In the genomic region with DNA sequence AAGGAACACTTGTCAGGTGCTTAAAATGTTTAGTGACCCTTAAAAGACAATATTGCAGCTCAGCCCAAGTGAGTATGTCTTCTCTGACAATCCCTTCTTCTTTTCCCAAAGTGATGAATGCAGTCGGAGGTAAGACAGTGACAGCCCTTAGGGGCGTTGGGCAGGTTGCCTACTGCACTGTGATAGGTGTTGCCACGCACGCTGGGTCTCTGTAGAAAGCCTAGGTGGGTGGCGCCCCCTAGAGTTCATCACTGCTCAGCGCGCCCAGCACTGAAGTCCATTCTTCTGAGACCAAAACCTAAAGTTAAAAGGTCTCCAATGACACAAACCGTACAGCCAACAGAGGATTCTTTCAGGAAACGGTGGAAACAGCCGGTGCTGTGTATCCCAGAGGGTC, we compare ENCODE assay signal across 8 mouse cellular contexts. TPM values are rescaled to one million over a fixed set of nuclear protein-coding genes. Genes with fewer than 3 reads are reported as not detected.
DNase-seq lines count a peak whose midpoint lies in the region; ATAC-seq and TF ChIP-seq lines count a peak whose summit lies in the region.

No protein-coding gene starts in this region.

- WGBS in lung, adult 2 months = 13% methylated on average over 10 of the region's 10 CpGs

- no peaks in the 10 kb centered on the region for H3K4me1 ChIP-seq in lung, adult 2 months (ENCODE audit: control insufficient read depth, insufficient read depth, low read length)

- TF ChIP-seq POLR2A in lung, adult 2 months (IDR thresholded peaks at IDR 0.05; ENCODE audit: borderline replicate concordance, extremely low read depth, low read depth, low read length) = no peak

- H3K4me3 ChIP-seq in lung, adult 2 months (replicated peaks; ENCODE audit: extremely low read depth, low read depth, low read length) = no peak overlapping the region

- H3K36me3 ChIP-seq in splenic B cell, adult 2 months (ENCODE audit: control insufficient read depth, insufficient read depth, low read length, poor library complexity, severe bottlenecking) = no peaks in the 10 kb centered on the region

- H3K27me3 ChIP-seq in splenic B cell, adult 2 months (ENCODE audit: control insufficient read depth, insufficient read depth, low read length, poor library complexity, severe bottlenecking) = no peaks in the 10 kb centered on the region

- DNase-seq in lung, postnatal 14 days = peak; percentile 9
- DNase-seq in lung, adult 2 months = no peak
- DNase-seq in cerebellum, adult 8-10 months = peak; percentile 83
- peak; percentile 34 for DNase-seq in forelimb bud, embryonic 11.5 days (ENCODE audit: low read depth, low spot score)
- peak; percentile 55 for DNase-seq in induced T-regulatory cell, adult 2 months (ENCODE audit: low read depth)
- peak; percentile 60 for DNase-seq in mesoderm, embryonic 11.5 days (ENCODE audit: low read depth, low spot score)
- peak; percentile 31 for DNase-seq in splenic B cell, adult 2 months (ENCODE audit: low read depth, low spot score)

- TF ChIP-seq CTCF in lung, adult 2 months (IDR thresholded peaks at IDR 0.05; ENCODE audit: insufficient read depth, low read length) = no peak

- no peak for ATAC-seq in monocyte, adult 5-6 weeks (replicated peaks; ENCODE audit: insufficient number of reproducible peaks, low FRiP score, low TSS enrichment, poor library complexity, severe bottlenecking)

RNA-seq across cellular contexts. Expression of a gene that starts 46.4 kb away (rescaled TPM):
- polyA plus RNA-seq in lung, adult 2 months (2012; rRNA removed) = 44.0 and 57.1 TPM in 2 replicates
- total RNA-seq in monocyte, adult 5-6 weeks (2017) = 88.9 to 99.4 TPM (median 95.5 TPM) in 3 replicates

RNA-seq across cellular contexts. Expression of a gene that starts 50.4 kb away (rescaled TPM):
- 30.3 and 40.5 TPM in 2 replicates for polyA plus RNA-seq in lung, adult 2 months (2012; rRNA removed)
- total RNA-seq in monocyte, adult 5-6 weeks (2017) = 81.6 to 108 TPM (median 90.0 TPM) in 3 replicates
